Mouse (Mus musculus): Measurements from ENCODE around the gene Mcrs1. TPM values are rescaled to one million over a fixed set of nuclear protein-coding genes. Genes with fewer than 3 reads are reported as not detected.
"Not testable (repeated sequence)": the region's sequence is repeated elsewhere in the genome, so short reads cannot be mapped to it uniquely, and the experiment has no call there.

Mcrs1 gene
- 10 to 100 TPM; 54.8 to 55.6 TPM for polyA plus RNA-seq (2017; shearing (Covaris generic))

GRCm38 (mm10) chr15:99251626-99252380 lies at the start of gene Mcrs1:
Mcrs1 (minus strand) TSS chr15:99251961.
- ATAC-seq = peak; percentile 88

GRCm38 (mm10) chr15:99296213-99296612 lies 44.5 kb upstream of the Mcrs1 start:
- no peak for ATAC-seq

DNA sequence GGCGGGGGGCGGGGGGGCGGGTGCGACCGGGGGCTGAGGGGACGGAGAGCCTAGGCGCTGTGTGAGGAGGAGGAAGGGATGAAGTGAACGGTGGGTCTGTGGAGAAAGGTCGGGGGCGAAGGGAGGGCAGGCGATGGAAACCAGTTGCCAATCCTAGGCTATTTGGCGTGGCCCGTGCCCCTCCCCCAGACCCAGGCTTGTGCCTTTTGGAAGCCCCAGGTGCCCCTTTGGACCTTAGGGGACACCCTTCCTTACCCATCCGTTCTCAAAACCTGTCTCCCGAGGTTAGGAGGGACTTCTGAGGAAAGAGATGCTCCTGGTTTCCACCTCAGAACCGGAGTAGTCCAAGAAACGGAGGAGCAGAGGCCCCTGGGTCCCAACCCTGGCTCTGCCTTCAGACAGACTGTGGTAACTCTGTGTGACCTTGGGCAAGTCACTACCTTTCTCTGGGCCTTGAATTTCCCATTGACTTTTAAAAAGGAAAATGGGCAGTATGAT lies 43.8 kb upstream of the Mcrs1 start, which contains the start of gene Fam186b:
Gene Fam186b, minus strand, starts transcription at position 405 of the 498 bp plus-strand sequence.
- no peak for ATAC-seq

DNA sequence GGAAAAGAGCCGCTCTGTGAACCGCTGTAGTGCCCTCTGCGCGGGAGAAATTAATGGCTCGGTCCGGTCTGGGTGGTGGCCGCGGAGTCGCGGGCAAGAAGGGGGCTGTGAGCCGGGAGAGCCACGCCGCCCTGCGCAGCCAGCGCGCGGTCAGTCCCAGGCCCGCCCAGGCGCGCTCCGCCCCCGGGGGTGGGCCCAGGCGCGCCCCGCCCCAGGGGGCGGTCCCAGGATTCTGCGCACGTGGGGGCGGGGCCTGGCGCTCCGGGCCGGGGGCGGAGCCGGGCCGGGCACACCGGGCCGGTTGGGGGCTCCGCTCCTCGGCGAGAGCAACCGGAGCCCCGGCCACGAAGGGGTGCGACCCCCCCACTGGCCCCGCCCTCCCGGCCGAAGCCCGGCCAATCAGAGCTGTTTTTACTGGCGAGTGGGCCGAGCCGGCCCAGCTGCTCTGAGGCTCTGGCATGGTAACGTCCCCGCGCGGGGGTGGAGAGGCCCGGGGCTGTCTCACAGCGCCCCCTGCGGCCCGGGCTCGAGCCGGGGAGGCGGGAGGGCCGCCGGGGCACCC lies 43.1 kb upstream of the Mcrs1 start, which contains the start of gene Prpf40b:
Gene Prpf40b, plus strand, starts transcription at position 275 of the 562 bp plus-strand sequence.
- ATAC-seq = peak; percentile 80

DNA sequence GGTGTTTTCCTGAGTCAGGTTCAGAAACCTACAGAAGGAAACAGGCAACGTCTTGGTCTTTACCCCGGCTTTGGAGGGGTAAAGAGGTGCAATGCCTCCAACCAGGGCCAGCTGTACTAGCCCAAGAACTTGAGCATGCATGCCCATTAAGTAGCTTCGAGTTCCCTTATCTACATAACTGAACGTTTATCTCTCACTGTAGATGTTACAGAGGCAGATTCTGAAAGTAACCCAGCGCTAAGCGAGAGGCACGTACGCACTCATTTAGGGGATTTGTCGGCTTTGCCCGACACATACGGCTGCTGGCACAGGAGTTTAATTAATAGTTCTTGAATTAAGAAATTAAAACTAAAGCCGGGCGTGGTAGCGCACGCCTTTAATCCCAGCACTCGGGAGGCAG lies 42.5 kb upstream of the Mcrs1 start:
- ATAC-seq = no peak

DNA sequence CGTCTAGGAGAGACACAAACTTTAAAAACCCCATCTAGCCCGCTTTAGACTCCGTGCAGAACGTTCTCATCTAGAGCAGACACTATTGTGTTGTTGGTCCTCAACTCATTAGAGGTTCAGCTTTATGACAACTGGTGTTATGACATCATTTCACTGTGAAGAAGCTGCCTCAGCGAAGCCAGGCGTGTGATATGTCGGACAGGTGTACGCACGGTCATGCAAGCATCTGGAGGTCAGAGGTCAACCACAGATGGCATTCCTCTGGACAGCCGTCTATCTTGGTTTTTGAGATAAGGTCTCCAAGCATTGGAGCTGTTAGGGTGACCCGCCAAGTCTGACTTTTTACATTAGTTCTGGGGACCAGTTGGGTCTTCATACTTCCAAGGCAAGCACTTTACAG lies 38.8 kb upstream of the Mcrs1 start:
- no peak for ATAC-seq

GRCm38 (mm10) chr15:99285189-99285535 lies 33.4 kb upstream of the Mcrs1 start:
- ATAC-seq = no peak

DNA sequence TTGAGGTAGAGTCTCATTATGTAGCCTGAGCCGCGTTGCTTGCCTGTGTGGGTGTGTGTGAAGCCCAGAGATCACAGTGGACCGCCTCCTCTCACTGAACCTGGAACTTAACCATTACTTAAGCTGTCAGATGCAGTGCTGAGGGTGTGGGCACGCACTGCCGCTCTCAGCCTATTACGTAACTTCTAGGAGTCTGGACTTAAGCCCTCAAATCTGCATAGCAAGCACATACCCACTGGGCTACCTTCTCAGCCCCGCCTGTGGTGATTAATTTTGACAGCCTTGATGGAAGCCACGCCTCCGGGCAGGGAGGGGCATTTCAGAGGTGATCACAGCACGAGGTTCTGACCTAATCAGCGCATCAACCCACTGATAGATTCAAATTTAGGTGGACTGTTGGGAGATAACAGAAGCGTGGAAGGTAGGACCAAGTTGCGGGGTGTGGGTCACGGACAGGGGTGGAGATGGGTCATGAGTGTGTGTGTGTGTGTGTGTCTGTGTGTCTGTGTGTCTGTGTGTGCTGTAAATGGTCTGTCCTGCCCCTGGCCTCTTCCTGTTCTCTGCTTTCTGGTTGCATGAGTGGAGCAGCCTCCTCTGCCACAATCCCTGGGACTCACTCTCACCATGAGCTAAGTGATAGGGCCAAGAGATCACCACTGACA lies 32.9 kb upstream of the Mcrs1 start:
- ATAC-seq = no peak

- ATAC-seq = no peak
These were observed 31.7 kb upstream of the Mcrs1 start for GRCm38 (mm10) chr15:99283456-99283855.

DNA sequence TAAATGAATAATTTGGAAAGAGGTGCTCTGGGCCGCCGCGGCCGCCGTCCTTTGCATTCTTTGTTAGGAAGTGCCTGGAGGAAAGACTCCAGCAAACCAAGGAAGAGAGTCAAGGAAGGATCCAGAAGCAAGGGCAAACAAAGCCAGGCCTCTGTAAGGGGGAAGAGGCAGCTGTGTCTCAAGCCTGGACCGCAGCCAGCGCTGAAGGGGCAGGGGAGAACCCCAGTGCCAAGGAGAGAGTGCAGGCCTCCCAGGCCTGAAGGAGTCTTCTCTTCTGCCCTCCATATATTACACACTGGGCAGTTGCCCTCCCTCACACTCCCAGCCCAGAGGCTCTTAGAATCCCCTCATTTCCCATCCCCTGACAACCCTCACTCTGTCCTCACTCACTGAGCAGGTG lies 26.5 kb upstream of the Mcrs1 start:
- no peak for ATAC-seq

DNA sequence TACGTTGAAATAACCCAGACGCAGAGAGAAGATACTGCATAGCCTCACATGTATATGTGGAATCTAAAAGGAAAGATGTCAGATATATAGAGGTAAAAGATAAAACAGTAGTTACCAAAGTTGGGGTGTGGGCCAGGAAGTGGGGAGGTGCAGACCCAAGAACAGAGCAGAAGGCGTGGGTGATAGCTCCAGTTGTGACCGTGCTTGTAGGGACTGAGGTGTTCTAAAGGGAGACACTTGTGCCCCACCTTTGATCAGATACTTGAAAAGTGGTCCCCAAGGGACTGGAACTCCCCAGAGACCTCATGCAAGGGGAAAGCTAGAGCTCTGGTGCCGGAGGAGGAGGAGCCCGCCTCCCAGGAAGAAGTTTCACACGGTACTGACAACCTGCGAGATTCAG lies 24.3 kb upstream of the Mcrs1 start:
- peak; percentile 68 for ATAC-seq

- ATAC-seq = no peak
These were observed 13.9 kb upstream of the Mcrs1 start for GRCm38 (mm10) chr15:99265679-99266078.

GRCm38 (mm10) chr15:99264363-99264762 lies 12.6 kb upstream of the Mcrs1 start:
- ATAC-seq = no peak

GRCm38 (mm10) chr15:99262702-99263101 lies 10.9 kb upstream of the Mcrs1 start:
- no peak for ATAC-seq

DNA sequence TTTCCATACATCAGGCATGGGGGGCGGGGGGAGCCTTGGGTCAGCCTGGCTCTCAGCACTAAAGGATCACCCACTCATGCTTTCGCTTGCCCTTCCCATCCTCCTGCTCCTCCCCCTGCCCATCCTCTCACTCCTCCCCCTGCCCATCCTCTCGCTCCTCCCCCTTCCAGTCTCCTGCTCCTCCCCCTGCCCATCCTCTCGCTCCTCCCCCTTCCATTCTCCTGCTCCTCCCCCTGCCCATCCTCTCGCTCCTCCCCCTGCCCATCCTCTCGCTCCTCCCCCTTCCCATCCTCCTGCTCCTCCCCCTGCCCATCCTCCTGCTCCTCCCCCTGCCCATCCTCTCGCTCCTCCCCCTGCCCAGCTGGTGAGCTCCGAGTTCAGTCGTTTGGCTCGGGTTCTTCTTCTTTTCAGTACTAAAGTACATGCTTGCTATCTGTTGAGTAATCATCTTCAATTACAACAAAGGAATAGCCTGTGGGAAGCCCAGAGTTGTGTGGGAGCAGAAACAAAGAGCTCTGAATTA lies 8.0 kb upstream of the Mcrs1 start:
- ATAC-seq = no peak

DNA sequence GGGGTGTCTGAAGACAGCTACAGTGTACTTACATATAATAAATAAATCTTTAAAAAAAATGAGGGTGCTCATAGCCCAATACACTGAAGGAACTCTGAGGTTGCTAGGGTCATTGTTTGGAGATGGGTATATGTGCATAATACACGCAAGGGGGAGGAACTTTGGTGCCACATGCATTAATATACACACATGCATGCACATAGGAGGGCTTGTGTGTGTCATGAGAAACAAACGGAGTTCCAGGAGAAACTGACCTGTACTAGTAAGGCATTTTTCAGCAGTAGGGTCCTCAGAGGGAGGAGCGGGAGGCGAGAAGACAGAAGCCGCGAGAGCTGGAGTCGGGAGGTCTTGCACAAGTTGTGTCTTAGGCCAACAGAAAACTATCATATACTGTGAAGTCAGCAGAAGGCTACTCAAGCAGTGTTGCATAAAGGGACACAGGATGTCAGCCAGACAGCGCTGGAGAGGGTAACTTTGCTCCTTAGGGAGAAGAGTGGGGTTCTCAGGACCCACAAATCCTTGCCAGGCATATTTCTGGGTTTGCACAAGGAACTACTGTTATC lies 7.5 kb upstream of the Mcrs1 start:
- ATAC-seq = no peak

DNA sequence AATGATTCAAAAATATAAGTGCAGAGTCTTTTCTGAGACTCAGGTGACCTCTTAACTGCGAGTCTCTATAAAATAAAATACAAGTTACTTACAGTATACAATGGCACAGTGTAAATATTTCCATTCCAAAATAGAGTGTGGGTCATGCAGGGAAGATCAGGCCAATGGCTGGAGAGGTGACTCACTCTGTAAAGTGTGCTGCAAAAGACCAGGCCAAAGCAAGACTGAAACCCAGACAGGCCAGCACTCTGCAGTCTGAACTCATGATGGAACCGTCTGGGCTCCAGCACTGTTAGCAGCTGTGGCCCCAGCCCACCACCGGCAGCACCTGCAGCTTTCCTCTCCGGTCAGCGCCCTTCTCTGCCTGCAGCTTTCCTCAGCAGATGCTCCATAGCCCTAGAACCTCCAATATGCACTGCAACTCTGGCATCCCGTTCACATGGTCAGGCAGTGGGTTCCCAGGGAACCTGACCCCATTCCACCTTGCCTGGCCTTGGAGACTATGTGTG lies 3.5 kb upstream of the Mcrs1 start:
- no peak for ATAC-seq

GRCm38 (mm10) chr15:99254477-99255005 lies 2.8 kb upstream of the Mcrs1 start:
- no peak for ATAC-seq

DNA sequence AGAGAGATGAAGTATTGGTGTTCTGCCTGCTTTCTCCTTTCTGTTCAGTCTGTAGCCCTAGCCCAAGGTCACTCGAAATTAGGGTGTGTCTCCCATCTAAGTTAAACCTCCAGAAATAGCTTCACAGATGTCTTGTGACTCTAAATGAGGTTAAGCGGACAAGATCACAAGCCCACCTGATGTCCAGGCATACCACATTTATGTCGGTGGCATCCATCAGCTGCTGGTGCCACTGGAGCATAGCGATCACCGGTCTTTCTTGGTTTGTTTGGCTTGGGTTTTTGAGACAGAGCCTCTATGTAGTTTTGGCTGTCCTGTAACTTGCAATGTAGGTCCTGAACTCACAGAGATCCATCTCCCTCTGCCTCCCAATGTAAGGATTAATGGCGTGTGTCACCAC lies 2.0 kb upstream of the Mcrs1 start:
- no peak for ATAC-seq

- ATAC-seq = not testable (repeated sequence)
These were observed 1.4 kb upstream of the Mcrs1 start for GRCm38 (mm10) chr15:99253175-99253479.

DNA sequence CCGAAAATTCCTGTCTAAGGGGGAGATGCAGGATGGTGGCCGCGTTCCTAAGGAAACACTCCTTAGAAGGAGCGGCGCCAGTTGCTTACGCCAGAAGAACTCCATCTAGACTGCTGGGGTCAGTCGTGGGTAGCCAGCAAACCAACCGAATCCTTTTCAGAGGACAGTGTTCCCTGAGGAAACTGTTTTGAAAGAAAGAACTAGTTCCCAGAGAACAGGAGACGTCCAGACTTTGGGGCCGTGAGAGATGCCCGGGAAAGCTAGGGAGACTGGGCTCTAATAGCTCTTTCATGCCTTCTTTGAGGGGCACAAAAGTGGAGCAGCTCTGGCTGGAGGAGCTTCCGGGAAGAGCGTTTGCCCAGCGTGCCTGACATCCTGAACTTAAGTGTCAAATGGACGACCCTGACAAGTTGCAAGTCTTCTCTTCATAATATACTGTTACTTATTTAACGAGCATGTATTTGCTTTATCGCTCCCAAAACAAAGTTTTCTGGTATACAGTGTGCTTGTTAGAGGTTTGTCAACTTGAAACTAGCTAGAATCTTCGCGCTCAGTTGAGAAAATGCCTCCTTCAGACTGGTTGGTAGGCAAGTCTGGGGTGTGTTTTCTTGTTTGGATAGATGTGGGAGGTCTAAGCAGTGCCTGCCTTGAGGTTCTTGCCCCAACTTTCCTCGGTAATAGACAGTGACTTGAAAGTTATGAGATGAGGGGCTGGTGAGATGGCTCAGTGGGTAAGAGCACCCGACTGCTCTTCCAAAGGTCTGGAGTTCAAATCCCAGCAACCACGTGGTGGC lies 817 bp upstream of the Mcrs1 start:
- ATAC-seq = no peak

GRCm38 (mm10) chr15:99251111-99251510 lies 650 bp downstream of the Mcrs1 start:
- ATAC-seq = not testable (repeated sequence)

Data from activated CD4-positive, CD25-positive, alpha-beta regulatory T cell, adult 4 months (primary cell).